Mouse (Mus musculus): ENCODE measurements around the gene Bhlhb9. TPM values are rescaled to one million over a fixed set of nuclear protein-coding genes. Genes with fewer than 3 reads are reported as not detected.
A peak's percentile ranks its signal among the peaks of the same experiment; 100 is the strongest.
"Not testable (repeated sequence)": the region's sequence is repeated elsewhere in the genome, so short reads cannot be mapped to it uniquely, and the experiment has no call there.

The Bhlhb9 gene
- polyA plus RNA-seq, 1 experiment = 59.9 TPM

DNA sequence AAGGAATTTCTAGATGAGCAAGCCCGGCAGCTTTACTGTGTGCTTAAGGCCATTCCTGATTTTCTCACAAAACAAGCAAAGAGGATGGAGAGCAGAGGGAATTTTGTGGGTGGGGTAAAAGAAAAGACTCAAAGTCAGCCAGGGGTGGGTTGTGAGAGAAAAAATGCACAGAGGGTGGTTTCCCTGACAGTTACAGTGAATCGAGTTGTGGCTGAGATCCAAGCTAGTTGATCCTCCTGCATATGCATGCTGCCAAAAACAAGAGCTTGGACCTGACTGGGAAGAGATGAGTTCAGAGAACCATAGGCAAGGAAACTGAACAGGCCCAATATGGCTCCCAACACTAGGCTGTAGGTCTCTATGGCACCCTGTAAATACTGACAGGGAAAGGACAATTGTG is 40.5 kb downstream of the Bhlhb9 start:
- peak; percentile 12 for DNase-seq (ENCODE audit: low read depth)
- TF ChIP-seq POLR2A (IDR thresholded peaks at IDR 0.05; ENCODE audit: borderline replicate concordance, extremely low read depth, insufficient read depth, insufficient read length, poor library complexity, severe bottlenecking) (no peak), CTCF (IDR thresholded peaks at IDR 0.05; ENCODE audit: borderline replicate concordance, extremely low read depth, insufficient read depth, insufficient read length) (no peak)

GRCm38 (mm10) chrX:135838521-135839360 is 41.3 kb downstream of the Bhlhb9 start, which contains the start of gene Gprasp2:
Gprasp2 (plus strand) TSS chrX:135839034.
- DNase-seq (ENCODE audit: low read depth) = peak; percentile 83

- TF ChIP-seq CTCF (IDR thresholded peaks at IDR 0.05; ENCODE audit: borderline replicate concordance, extremely low read depth, insufficient read depth, insufficient read length) = peak; percentile 39; the same call in 1 of the 2 replicates
- peak; percentile 81 for DNase-seq (ENCODE audit: low read depth)
Observed at GRCm38 (mm10) chrX:135839397-135840391, 42.3 kb downstream of the Bhlhb9 start.

DNA sequence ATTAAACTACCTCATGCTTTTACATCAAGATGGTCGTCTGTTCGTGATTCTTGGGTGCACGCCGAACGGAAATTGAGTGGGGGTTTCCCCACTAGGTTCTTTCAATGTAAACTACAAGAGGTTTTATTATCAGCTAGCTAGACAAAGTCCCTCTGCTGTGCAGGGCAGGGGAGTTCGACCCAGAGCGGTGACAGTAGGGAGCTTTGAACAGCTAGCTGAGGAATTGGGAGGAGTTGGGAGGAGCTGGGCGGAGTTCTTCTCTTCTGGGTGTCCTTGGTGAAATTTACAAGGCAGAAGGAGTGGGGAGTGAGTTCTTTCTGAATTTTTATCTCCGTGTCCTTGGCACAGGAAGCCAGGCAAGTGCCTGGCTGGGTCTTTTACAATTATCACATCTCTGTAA is 69.4 kb downstream of the Bhlhb9 start:
- DNase-seq (ENCODE audit: low read depth) = not testable (repeated sequence)

GRCm38 (mm10) chrX:135876679-135877078 is 79.3 kb downstream of the Bhlhb9 start:
- TF ChIP-seq CTCF (IDR thresholded peaks at IDR 0.05; ENCODE audit: borderline replicate concordance, extremely low read depth, insufficient read depth, insufficient read length) (no peak), POLR2A (IDR thresholded peaks at IDR 0.05; ENCODE audit: borderline replicate concordance, extremely low read depth, insufficient read depth, insufficient read length, poor library complexity, severe bottlenecking) (no peak)
- DNase-seq (ENCODE audit: low read depth) = no peak

GRCm38 (mm10) chrX:135879626-135880025 is 82.2 kb downstream of the Bhlhb9 start:
- DNase-seq (ENCODE audit: low read depth) = no peak
- TF ChIP-seq POLR2A (IDR thresholded peaks at IDR 0.05; ENCODE audit: borderline replicate concordance, extremely low read depth, insufficient read depth, insufficient read length, poor library complexity, severe bottlenecking) (no peak), CTCF (IDR thresholded peaks at IDR 0.05; ENCODE audit: borderline replicate concordance, extremely low read depth, insufficient read depth, insufficient read length) (no peak)

DNA sequence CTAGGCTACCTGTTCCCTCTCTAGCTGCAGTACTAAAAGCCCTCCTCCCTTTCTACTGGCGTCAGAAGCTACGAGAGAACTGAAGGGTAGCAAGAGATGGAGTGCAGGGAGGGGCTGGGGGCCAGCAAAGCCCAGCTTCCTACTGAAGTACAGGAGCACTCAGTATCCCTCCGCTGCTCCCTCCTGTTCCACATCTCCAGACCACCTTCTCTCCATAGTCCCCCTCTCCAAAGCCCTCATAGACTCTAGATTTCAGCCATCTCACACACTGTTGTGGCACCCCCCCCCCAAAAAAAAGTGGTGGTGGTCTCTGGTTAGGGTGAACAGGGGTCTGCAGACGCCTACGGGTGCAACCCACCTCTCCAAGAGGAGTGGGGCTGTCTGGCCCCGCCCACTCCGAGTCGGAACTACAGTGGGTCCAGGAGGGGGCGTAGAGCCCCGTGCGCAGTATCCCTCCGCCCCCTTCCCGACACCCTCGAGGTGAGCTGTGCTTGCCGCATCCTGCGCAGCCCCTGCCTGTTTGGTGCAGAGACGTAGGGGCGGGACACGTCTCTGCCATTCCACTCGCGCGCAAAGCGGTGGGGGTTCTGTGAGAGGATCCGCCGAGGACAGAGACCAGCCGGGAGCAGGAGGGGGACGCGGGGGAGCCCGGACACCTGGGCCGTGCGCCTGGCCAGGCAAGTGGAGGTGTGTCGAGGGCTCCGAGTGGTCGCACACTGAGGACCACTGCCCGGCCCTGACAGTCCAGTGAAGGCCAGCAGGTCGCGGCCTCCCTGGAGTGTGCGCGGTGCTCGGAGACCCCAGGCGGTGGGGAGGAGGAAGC is 88.2 kb downstream of the Bhlhb9 start:
- DNase-seq (ENCODE audit: low read depth) = peak; percentile 95
- no peak for TF ChIP-seq CTCF (IDR thresholded peaks at IDR 0.05; ENCODE audit: borderline replicate concordance, extremely low read depth, insufficient read depth, insufficient read length)
- 0 out of 2 replicates have a peak, but pooled peaks have one; percentile 4 for TF ChIP-seq POLR2A (IDR thresholded peaks at IDR 0.05; ENCODE audit: borderline replicate concordance, extremely low read depth, insufficient read depth, insufficient read length, poor library complexity, severe bottlenecking)

DNA sequence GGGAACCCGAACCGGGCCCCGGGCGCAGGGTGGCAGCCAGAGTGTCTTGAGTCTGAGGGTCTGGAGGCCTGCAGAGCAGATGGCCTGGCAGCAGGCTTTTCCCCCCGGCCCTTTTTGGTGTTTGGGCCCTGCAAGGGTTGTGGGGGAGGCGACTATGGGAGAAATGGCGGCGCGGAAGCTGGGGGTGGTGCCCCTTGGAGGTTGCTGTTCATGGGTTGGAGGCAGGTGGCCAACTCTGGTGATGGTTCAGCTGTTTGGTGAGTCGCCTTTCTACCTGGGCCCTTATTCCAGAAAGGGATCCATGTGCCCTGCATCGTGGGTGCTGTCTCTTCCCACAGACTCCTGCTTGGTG is 88.8 kb downstream of the Bhlhb9 start:
- DNase-seq (ENCODE audit: low read depth) = no peak
- no peak for TF ChIP-seq POLR2A (IDR thresholded peaks at IDR 0.05; ENCODE audit: borderline replicate concordance, extremely low read depth, insufficient read depth, insufficient read length, poor library complexity, severe bottlenecking)
- TF ChIP-seq CTCF (IDR thresholded peaks at IDR 0.05; ENCODE audit: borderline replicate concordance, extremely low read depth, insufficient read depth, insufficient read length) = no peak

DNA sequence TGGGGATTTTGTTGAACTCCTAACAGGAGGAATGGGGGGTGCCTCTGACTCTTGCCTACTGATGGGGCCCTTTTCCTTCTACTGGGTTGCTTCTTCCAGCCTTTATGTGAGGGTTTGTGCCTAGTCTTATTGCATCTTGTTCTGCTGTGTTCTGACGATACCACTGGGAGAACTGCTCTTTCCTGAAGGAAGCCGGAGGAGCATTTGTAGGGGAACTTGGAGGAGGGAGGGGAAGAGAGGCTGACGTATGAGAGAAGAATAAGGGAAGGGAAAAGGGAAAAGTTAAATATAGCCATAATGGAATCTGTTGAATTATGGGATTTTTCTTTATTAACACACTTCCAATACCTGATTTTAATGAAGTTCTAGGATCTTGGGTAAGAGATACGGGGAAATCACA is 119.2 kb downstream of the Bhlhb9 start:
- TF ChIP-seq POLR2A (IDR thresholded peaks at IDR 0.05; ENCODE audit: borderline replicate concordance, extremely low read depth, insufficient read depth, insufficient read length, poor library complexity, severe bottlenecking) (no peak), CTCF (IDR thresholded peaks at IDR 0.05; ENCODE audit: borderline replicate concordance, extremely low read depth, insufficient read depth, insufficient read length) (no peak)
- peak; percentile 23 for DNase-seq (ENCODE audit: low read depth)

DNA sequence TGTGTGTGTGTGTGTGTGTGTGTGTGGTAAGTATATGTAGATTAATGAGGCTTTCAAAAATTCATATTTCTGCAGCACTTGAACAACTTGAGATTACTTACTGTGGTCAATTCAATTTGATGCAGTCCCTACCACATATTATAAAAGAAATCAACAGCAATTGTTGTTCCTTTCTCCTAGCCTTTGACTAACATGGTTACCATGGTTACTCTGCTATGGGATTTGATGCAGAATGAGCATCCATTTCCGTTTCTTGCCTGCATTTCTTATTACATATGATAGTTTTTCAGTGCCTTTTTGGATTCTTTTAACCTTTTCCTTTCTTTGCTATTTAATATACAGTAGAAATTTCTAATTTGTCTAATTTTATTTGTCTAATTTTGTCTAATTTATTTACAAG is 119.7 kb downstream of the Bhlhb9 start:
- DNase-seq (ENCODE audit: low read depth) = peak; percentile 68
- TF ChIP-seq POLR2A (IDR thresholded peaks at IDR 0.05; ENCODE audit: borderline replicate concordance, extremely low read depth, insufficient read depth, insufficient read length, poor library complexity, severe bottlenecking) (no peak), CTCF (IDR thresholded peaks at IDR 0.05; ENCODE audit: borderline replicate concordance, extremely low read depth, insufficient read depth, insufficient read length) (no peak)

DNA sequence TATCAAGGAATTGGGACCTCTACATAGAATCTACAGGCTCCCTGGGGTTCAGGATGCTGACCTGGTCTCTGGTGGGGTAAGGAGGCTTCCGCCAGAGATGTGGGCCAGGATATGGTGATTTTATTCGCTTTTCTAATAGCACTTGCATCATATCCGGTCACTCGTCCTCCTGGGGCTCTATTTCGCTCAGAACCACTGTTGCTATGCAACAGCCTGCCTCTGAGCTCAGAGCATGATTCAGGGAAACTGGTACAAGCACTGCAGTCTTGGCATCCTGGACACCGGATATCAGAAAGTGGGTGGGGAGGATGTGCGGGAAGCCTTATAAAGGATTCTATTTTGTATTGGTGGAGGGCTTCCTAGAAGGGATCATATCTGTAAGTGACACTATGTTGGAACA is 124.8 kb downstream of the Bhlhb9 start:
- peak; percentile 54 for DNase-seq (ENCODE audit: low read depth)
- TF ChIP-seq CTCF (IDR thresholded peaks at IDR 0.05; ENCODE audit: borderline replicate concordance, extremely low read depth, insufficient read depth, insufficient read length) = no peak
- TF ChIP-seq POLR2A (IDR thresholded peaks at IDR 0.05; ENCODE audit: borderline replicate concordance, extremely low read depth, insufficient read depth, insufficient read length, poor library complexity, severe bottlenecking) = no peak

Data from brain, embryonic 14.5 days (tissue).